Mouse (Mus musculus): Measurements from ENCODE around the gene Sema4b. TPM values are rescaled to one million over a fixed set of nuclear protein-coding genes. Genes with fewer than 3 reads are reported as not detected.

The Sema4b gene
- polyA plus RNA-seq, 1 experiment from 2014 or later: 12.1 TPM

DNA sequence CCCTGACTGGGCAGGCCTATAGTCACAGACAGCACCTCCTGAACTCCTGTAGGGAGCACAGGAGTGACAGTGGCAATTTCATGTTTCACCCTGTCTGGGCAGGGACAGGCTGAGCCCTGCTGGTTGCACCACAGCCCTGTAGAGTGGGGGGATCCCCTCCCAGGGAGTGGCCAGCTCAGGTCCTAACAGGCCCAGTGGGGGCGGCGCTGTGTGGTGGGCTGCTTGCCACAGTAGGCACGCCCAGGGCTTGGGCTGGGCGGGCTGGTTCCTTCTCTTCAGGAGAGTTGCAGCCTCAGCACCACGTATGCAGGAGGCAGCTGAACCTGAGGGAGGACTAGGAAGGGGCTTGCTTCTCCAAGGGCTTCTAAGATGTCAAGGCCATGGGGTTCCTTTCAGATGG, 4.8 kb downstream of the Sema4b start:
- Histone ChIP-seq H3K27ac (ENCODE audit: low read depth, low read length) (no peak overlapping the region), H3K27me3 (ENCODE audit: control insufficient read depth, insufficient read depth, low read length) (no peaks in the 10 kb centered on the region), H3K9ac (ENCODE audit: low read length) (no peak overlapping the region; the same call in 1 of the 2 replicates), H3K9me3 (ENCODE audit: control insufficient read depth, low read length) (no peaks in the 10 kb centered on the region), H3K36me3 (ENCODE audit: control insufficient read depth, insufficient read depth, low read length) (no peaks in the 10 kb centered on the region), H3K4me1 (ENCODE audit: control insufficient read depth, insufficient read depth, low read length) (peaks cover 43% of the 10 kb centered on the region), H3K4me2 (ENCODE audit: low read depth) (no peak overlapping the region), H3K4me3 (ENCODE audit: low read depth, low read length) (no peak overlapping the region)
- no peak for ATAC-seq (ENCODE audit: insufficient read depth, low FRiP score, low TSS enrichment)
- no peak for DNase-seq (ENCODE audit: low spot score)
- WGBS: 43% methylated on average over 5 of the region's 5 CpGs

GRCm38 (mm10) chr7:80192226-80193061, 5.8 kb downstream of the Sema4b start:
- peak; percentile 86 for ATAC-seq (ENCODE audit: insufficient read depth, low FRiP score, low TSS enrichment)
- 14% methylated on average over 16 of the region's 16 CpGs for WGBS

DNA sequence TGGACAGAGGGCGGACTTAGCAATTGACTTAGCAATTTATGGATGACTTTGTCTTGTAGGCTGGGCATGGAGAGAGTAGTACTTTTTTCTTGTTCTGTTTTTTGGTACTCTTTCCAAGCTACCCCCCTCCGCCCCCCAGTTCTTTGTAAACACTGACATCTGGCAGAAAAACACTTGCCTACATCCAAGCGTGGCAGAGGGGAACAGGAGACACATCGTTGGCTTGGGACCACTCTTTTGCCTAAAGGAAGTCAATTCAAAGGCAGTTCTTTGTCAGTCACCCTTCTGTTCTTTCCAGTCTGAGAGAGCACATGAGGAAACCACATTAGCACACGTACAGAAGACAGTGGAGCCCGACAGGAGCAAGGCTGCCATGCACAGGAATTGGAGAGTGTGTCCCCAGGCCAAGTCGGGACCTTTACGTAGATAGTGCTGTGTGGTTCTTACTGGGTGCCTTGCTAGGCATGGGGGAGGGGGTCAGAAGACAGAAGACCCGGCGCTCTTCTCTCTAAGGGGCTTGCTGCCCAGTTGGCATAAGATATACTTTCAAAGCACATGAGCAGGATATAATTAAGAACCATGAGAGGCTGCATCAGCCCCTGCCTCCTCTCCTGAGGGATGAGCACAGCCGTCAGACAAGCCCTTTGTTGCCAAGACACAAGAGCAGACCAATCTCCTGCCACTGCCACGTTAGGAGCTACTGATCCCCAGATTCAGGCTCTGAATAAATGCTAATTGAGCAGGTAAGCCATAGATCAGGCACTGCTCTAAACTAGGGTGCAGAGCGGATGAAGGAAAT, 7.5 kb downstream of the Sema4b start:
- no peak overlapping the region for H3K27ac ChIP-seq (ENCODE audit: low read depth, low read length)
- no peaks in the 10 kb centered on the region for H3K36me3 ChIP-seq (ENCODE audit: control insufficient read depth, insufficient read depth, low read length)
- H3K4me2 ChIP-seq (ENCODE audit: low read depth): no peak overlapping the region
- H3K27me3 ChIP-seq (ENCODE audit: control insufficient read depth, insufficient read depth, low read length): no peaks in the 10 kb centered on the region
- ATAC-seq (ENCODE audit: insufficient read depth, low FRiP score, low TSS enrichment): no peak
- no peak overlapping the region for H3K4me3 ChIP-seq (ENCODE audit: low read depth, low read length)
- no peaks in the 10 kb centered on the region for H3K9me3 ChIP-seq (ENCODE audit: control insufficient read depth, low read length)
- 64% methylated on average over 13 of the region's 13 CpGs for WGBS
- DNase-seq (ENCODE audit: low spot score): no peak
- peaks cover 33% of the 10 kb centered on the region for H3K4me1 ChIP-seq (ENCODE audit: control insufficient read depth, insufficient read depth, low read length)
- 0 out of 2 replicates have a peak overlapping the region, but pooled peaks have one; percentile 2 for H3K9ac ChIP-seq (ENCODE audit: low read length)

More at GRCm38 (mm10) chr7:80192226-80193061, 5.8 kb downstream of the Sema4b start:
- Histone ChIP-seq H3K36me3 (ENCODE audit: control insufficient read depth, insufficient read depth, low read length) (no peaks in the 10 kb centered on the region), H3K4me1 (ENCODE audit: control insufficient read depth, insufficient read depth, low read length) (peaks cover 39% of the 10 kb centered on the region), H3K9ac (ENCODE audit: low read length) (peak overlapping the region; percentile 32), H3K4me3 (ENCODE audit: low read depth, low read length) (0 out of 2 replicates have a peak overlapping the region, but pooled peaks have one; percentile 13), H3K27ac (ENCODE audit: low read depth, low read length) (peak overlapping the region; percentile 67), H3K4me2 (ENCODE audit: low read depth) (peak overlapping the region; percentile 33), H3K27me3 (ENCODE audit: control insufficient read depth, insufficient read depth, low read length) (no peaks in the 10 kb centered on the region), H3K9me3 (ENCODE audit: control insufficient read depth, low read length) (no peaks in the 10 kb centered on the region)
- DNase-seq (ENCODE audit: low spot score): peak; percentile 79

GRCm38 (mm10) chr7:80195146-80195545, 8.5 kb downstream of the Sema4b start:
- H3K27ac ChIP-seq (ENCODE audit: low read depth, low read length): no peak overlapping the region
- peaks cover 34% of the 10 kb centered on the region for H3K4me1 ChIP-seq (ENCODE audit: control insufficient read depth, insufficient read depth, low read length)
- no peaks in the 10 kb centered on the region for H3K27me3 ChIP-seq (ENCODE audit: control insufficient read depth, insufficient read depth, low read length)
- no peak overlapping the region for H3K4me3 ChIP-seq (ENCODE audit: low read depth, low read length)
- no peak overlapping the region for H3K9ac ChIP-seq (ENCODE audit: low read length)
- ATAC-seq (ENCODE audit: insufficient read depth, low FRiP score, low TSS enrichment) (no peak), DNase-seq (ENCODE audit: low spot score) (no peak)
- no peaks in the 10 kb centered on the region for H3K9me3 ChIP-seq (ENCODE audit: control insufficient read depth, low read length)
- H3K36me3 ChIP-seq (ENCODE audit: control insufficient read depth, insufficient read depth, low read length): no peaks in the 10 kb centered on the region
- H3K4me2 ChIP-seq (ENCODE audit: low read depth): no peak overlapping the region
- WGBS: 90% methylated on average over 5 of the region's 5 CpGs

DNA sequence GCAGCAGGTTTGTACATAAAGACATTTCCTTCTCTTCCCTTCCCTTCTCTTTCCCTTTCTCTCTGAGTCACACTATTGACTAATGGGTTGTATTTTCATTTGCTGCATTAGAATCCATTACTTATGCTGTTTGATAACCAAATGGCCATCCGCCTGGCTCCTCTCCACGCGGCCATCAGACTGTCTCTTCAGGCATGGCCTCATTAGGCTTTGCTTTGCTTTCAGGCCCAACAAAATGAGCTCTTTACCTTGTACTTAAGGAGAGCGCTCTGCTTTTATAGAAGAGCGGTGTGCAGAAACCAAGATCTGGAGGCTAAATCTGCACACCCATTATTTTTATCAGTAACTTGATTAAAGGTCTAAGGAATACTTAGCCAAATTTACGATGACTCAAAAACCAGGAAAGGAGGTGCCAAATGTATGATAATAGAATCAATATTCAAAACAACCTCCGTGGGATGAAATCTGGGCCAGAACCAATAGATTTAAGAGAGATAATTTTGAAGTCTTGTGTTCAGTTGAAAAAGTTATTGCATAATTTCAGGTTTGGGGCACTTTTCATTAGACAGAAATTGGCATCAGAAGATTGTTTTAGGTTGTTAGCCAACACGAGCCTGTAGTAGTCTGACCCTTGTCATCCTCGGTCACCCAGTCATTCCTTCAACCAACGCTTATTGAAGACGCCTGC, 9.1 kb downstream of the Sema4b start:
- Histone ChIP-seq H3K27me3 (ENCODE audit: control insufficient read depth, insufficient read depth, low read length) (no peaks in the 10 kb centered on the region), H3K36me3 (ENCODE audit: control insufficient read depth, insufficient read depth, low read length) (no peaks in the 10 kb centered on the region), H3K4me2 (ENCODE audit: low read depth) (no peak overlapping the region), H3K4me1 (ENCODE audit: control insufficient read depth, insufficient read depth, low read length) (peaks cover 37% of the 10 kb centered on the region), H3K27ac (ENCODE audit: low read depth, low read length) (no peak overlapping the region), H3K9me3 (ENCODE audit: control insufficient read depth, low read length) (no peaks in the 10 kb centered on the region), H3K4me3 (ENCODE audit: low read depth, low read length) (no peak overlapping the region), H3K9ac (ENCODE audit: low read length) (no peak overlapping the region)
- no peak for ATAC-seq (ENCODE audit: insufficient read depth, low FRiP score, low TSS enrichment)
- no peak for DNase-seq (ENCODE audit: low spot score)
- 93% methylated on average over 10 of the region's 11 CpGs for WGBS

DNA sequence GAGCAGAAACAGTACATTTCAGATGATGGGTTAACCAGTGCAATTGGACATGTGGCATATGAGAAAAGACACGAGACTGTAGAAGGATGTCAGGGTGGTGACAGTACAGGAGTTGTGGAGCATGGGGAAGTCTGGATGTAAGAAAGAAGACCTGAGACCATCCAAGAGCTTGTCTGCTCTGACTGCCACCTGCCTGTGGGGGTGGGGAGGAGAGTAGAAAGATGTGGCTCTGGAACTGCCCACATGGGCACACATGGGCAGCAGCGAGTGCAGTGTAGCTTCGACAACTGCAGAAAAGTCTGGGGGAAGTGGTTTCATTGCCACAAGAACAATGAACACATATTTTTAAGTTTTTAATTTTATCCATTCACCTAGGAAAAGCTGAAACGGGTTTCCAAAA, 10.7 kb downstream of the Sema4b start:
- Histone ChIP-seq H3K27me3 (ENCODE audit: control insufficient read depth, insufficient read depth, low read length) (no peaks in the 10 kb centered on the region), H3K9ac (ENCODE audit: low read length) (peak overlapping the region; percentile 80; the same call in 1 of the 2 replicates), H3K4me1 (ENCODE audit: control insufficient read depth, insufficient read depth, low read length) (peaks cover 26% of the 10 kb centered on the region), H3K4me2 (ENCODE audit: low read depth) (peak overlapping the region; percentile 73), H3K9me3 (ENCODE audit: control insufficient read depth, low read length) (no peaks in the 10 kb centered on the region), H3K36me3 (ENCODE audit: control insufficient read depth, insufficient read depth, low read length) (no peaks in the 10 kb centered on the region), H3K27ac (ENCODE audit: low read depth, low read length) (peak overlapping the region; percentile 86; the same call in 1 of the 2 replicates), H3K4me3 (ENCODE audit: low read depth, low read length) (peak overlapping the region; percentile 51; the same call in 1 of the 2 replicates)
- DNase-seq (ENCODE audit: low spot score) (no peak), ATAC-seq (ENCODE audit: insufficient read depth, low FRiP score, low TSS enrichment) (no peak)
- WGBS: 18% methylated on average over 4 of the region's 4 CpGs

- Histone ChIP-seq H3K27ac (ENCODE audit: low read depth, low read length) (peak overlapping the region; percentile 86), H3K4me3 (ENCODE audit: low read depth, low read length) (peak overlapping the region; percentile 51), H3K27me3 (ENCODE audit: control insufficient read depth, insufficient read depth, low read length) (no peaks in the 10 kb centered on the region), H3K36me3 (ENCODE audit: control insufficient read depth, insufficient read depth, low read length) (no peaks in the 10 kb centered on the region), H3K4me2 (ENCODE audit: low read depth) (peak overlapping the region; percentile 73), H3K4me1 (ENCODE audit: control insufficient read depth, insufficient read depth, low read length) (peaks cover 20% of the 10 kb centered on the region), H3K9me3 (ENCODE audit: control insufficient read depth, low read length) (no peaks in the 10 kb centered on the region), H3K9ac (ENCODE audit: low read length) (peak overlapping the region; percentile 80)
- ATAC-seq (ENCODE audit: insufficient read depth, low FRiP score, low TSS enrichment): peak; percentile 89
- DNase-seq (ENCODE audit: low spot score): peak; percentile 92
- under 1% methylated on average over 61 of the region's 74 CpGs for WGBS
Measured at GRCm38 (mm10) chr7:80197941-80198778, 11.5 kb downstream of the Sema4b start.

Data from neural tube, embryonic 11.5 days (tissue).